Mouse (Mus musculus): ENCODE data around the gene Cklf. TPM values are rescaled to one million over a fixed set of nuclear protein-coding genes. Genes with fewer than 3 reads are reported as not detected.
"Not testable (repeated sequence)": the region's sequence is repeated elsewhere in the genome, so short reads cannot be mapped to it uniquely, and the experiment has no call there.

Cklf gene
- total RNA-seq, 2 experiments from 2014 or later: 1.4 to 3.8 TPM

GRCm38 (mm10) chr8:104242038-104242644 is 8.5 kb upstream of the Cklf start:
- no peak for DNase-seq
- no peak overlapping the region for H3K4me3 ChIP-seq
- TF ChIP-seq CTCF (IDR thresholded peaks at IDR 0.05): no peak
- intact Hi-C loops (cut with DNase I): loop anchor here (10.0 kb wide), 1 partner anchor 323 kb away; no protein-coding TSS in a partner anchor
- H3K27ac ChIP-seq: no peak overlapping the region

- no peak for DNase-seq
- TF ChIP-seq CTCF (IDR thresholded peaks at IDR 0.05): no peak
- H3K27ac ChIP-seq: no peak overlapping the region
- intact Hi-C loops (cut with DNase I): loop anchor here (10.0 kb wide), 1 partner anchor 318 kb away; no protein-coding TSS in a partner anchor
- H3K4me3 ChIP-seq: no peak overlapping the region
These were observed 4.0 kb upstream of the Cklf start for GRCm38 (mm10) chr8:104246621-104247020.

GRCm38 (mm10) chr8:104247054-104247907 is 3.4 kb upstream of the Cklf start:
- Histone ChIP-seq H3K4me3 (peak overlapping the region; percentile 98), H3K27ac (peak overlapping the region; percentile 93)
- TF ChIP-seq CTCF (IDR thresholded peaks at IDR 0.05): no peak
- intact Hi-C loops (cut with DNase I): loop anchor here (10.0 kb wide), 1 partner anchor 318 kb away; no protein-coding TSS in a partner anchor
- DNase-seq: peak; percentile 34

GRCm38 (mm10) chr8:104247908-104248275 is 2.8 kb upstream of the Cklf start:
- Histone ChIP-seq H3K4me3 (peak overlapping the region; percentile 98), H3K27ac (peak overlapping the region; percentile 93)
- intact Hi-C loops (cut with DNase I): loop anchor here (10.0 kb wide), 1 partner anchor 317 kb away; no protein-coding TSS in a partner anchor
- no peak for TF ChIP-seq CTCF (IDR thresholded peaks at IDR 0.05)
- DNase-seq: no peak

GRCm38 (mm10) chr8:104248276-104248675 is 2.4 kb upstream of the Cklf start, which contains the start of gene Tk2:
Tk2 (minus strand) TSS chr8:104248558.
- DNase-seq: peak; percentile 87
- peak within 1 kb of the TSS; percentile 93 for H3K27ac ChIP-seq
- H3K4me3 ChIP-seq: peak within 1 kb of the TSS; percentile 98
- intact Hi-C loops (cut with DNase I): loop anchor here (10.0 kb wide), 1 partner anchor 317 kb away; no protein-coding TSS in a partner anchor
- no peak for TF ChIP-seq CTCF (IDR thresholded peaks at IDR 0.05)

- intact Hi-C loops (cut with DNase I): loop anchor here (10.0 kb wide), 1 partner anchor 315 kb away; no protein-coding TSS in a partner anchor
- no peak for TF ChIP-seq CTCF (IDR thresholded peaks at IDR 0.05)
- DNase-seq: no peak
- Histone ChIP-seq H3K27ac (no peak overlapping the region), H3K4me3 (no peak overlapping the region)
These were observed 1.1 kb upstream of the Cklf start for GRCm38 (mm10) chr8:104249442-104249996.

GRCm38 (mm10) chr8:104251461-104251860 is 800 bp downstream of the Cklf start:
- Histone ChIP-seq H3K27ac (no peak overlapping the region), H3K4me3 (peak overlapping the region; percentile 87)
- intact Hi-C loops (cut with DNase I): loop anchor here (5.0 kb wide), 2 partner anchors 91 to 186 kb away; no protein-coding TSS in a partner anchor
- TF ChIP-seq CTCF (IDR thresholded peaks at IDR 0.05): no peak
- DNase-seq: no peak

GRCm38 (mm10) chr8:104253016-104253415 is 2.4 kb downstream of the Cklf start:
- intact Hi-C loops (cut with DNase I): loop anchor here (5.0 kb wide), 2 partner anchors 89 to 184 kb away; no protein-coding TSS in a partner anchor
- H3K4me3 ChIP-seq: no peak overlapping the region
- DNase-seq: no peak
- no peak overlapping the region for H3K27ac ChIP-seq
- TF ChIP-seq CTCF (IDR thresholded peaks at IDR 0.05): peak; percentile 31; the same call in 1 of the 2 replicates

GRCm38 (mm10) chr8:104261802-104262201 is 11.1 kb downstream of the Cklf start:
- DNase-seq; H3K4me3 ChIP-seq; intact Hi-C loops (cut with DNase I); H3K27ac ChIP-seq: not testable (repeated sequence)

GRCm38 (mm10) chr8:104264271-104264935 is 13.7 kb downstream of the Cklf start:
- intact Hi-C loops (cut with DNase I); H3K27ac ChIP-seq; H3K4me3 ChIP-seq: not testable (repeated sequence)
- peak; percentile 31 for DNase-seq

GRCm38 (mm10) chr8:104268368-104268767 is 17.7 kb downstream of the Cklf start:
- H3K4me3 ChIP-seq: no peak overlapping the region
- H3K27ac ChIP-seq: no peak overlapping the region
- intact Hi-C loops (cut with DNase I): no loop called here
- TF ChIP-seq CTCF (IDR thresholded peaks at IDR 0.05): no peak
- DNase-seq: no peak

- intact Hi-C loops (cut with DNase I): no loop called here
- no peak overlapping the region for H3K27ac ChIP-seq
- no peak overlapping the region for H3K4me3 ChIP-seq
- TF ChIP-seq CTCF (IDR thresholded peaks at IDR 0.05): no peak
- no peak for DNase-seq
These were observed 18.3 kb downstream of the Cklf start for GRCm38 (mm10) chr8:104268937-104269440.

GRCm38 (mm10) chr8:104293081-104293480 is 42.4 kb downstream of the Cklf start, which contains the start of gene Cmtm2a:
Cmtm2a (minus strand) TSS chr8:104293181.
- H3K4me3 ChIP-seq; DNase-seq; intact Hi-C loops (cut with DNase I): not testable (repeated sequence)

More at GRCm38 (mm10) chr8:104293081-104293480, 42.4 kb downstream of the Cklf start, which contains the start of gene Cmtm2a:
- H3K27ac ChIP-seq: not testable (repeated sequence)

All from gastrocnemius, adult 2 months (tissue).